Mouse (Mus musculus) embryonic fibroblast, embryonic 13.5 days (primary cell): ENCODE results near the gene Ddx28. TPM values are rescaled to one million over a fixed set of nuclear protein-coding genes. Genes with fewer than 3 reads are reported as not detected.

Experiments used
- H3K27ac ChIP-seq: 2 replicates; pipeline ENCODE4 v1.5.1; 2012; ENCODE audit warnings: low read length, control low read depth, inconsistent platforms; ENCODE audit not compliant: insufficient read depth
- H3K4me1 ChIP-seq: 2 replicates; pipeline ENCODE4 v1.6.1; 2011; ENCODE audit warnings: low read length; ENCODE audit not compliant: control insufficient read depth, insufficient read depth
- H3K4me3 ChIP-seq: 2 replicates; pipeline ENCODE4 v1.5.1; 2011; ENCODE audit warnings: mild to moderate bottlenecking, control low read depth, low read length; ENCODE audit not compliant: insufficient read depth
- CTCF ChIP-seq: IDR thresholded peaks from 2 replicates; pipeline ENCODE4 v1.5.1; 2011; ENCODE audit warnings: mild to moderate bottlenecking, control low read depth, low read length, moderate library complexity, borderline replicate concordance; ENCODE audit not compliant: insufficient read depth
- POLR2A ChIP-seq: IDR thresholded peaks from 2 replicates; pipeline ENCODE4 v1.6.1; 2011; ENCODE audit warnings: low read depth, mild to moderate bottlenecking, control low read depth, low read length, moderate library complexity
- polyA plus RNA-seq: library from polyadenylated mRNA; stranded (reverse); fragments of >200 nt; gene quantifications from 2 replicates; pipeline ENCODE4 v1.2.4, GENCODE M21; 2011; ENCODE audit warnings: low read depth; ENCODE audit not compliant: missing spikeins, insufficient read length

Ddx28 gene
- polyA plus RNA-seq, 1 experiment = 8.8 TPM

DNA sequence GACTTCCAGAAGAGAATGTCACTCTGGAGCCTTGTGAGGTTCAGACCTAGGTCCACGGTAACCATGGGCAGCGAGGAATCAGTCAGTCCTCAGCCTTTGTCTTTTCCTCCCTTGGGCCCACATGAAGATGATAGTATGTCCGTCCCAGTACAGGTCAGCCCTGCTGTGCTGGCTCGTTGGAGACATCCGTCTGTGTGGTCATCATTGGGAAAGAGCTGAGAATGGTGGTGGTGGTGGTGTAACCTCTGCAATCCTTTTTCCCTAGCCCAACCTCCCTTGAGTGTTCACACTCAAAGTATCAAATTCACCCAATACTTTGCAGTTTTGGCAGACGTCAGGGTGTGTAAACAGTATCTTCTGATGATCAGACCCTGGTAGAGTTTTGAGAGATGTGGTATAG is 38.2 kb upstream of the Ddx28 start:
- TF ChIP-seq CTCF (no peak), POLR2A (no peak)
- Histone ChIP-seq H3K4me1 (no peaks in the 10 kb centered on the region), H3K27ac (no peak overlapping the region), H3K4me3 (no peak overlapping the region)

- Histone ChIP-seq H3K4me3 (no peak overlapping the region), H3K27ac (no peak overlapping the region), H3K4me1 (no peaks in the 10 kb centered on the region)
- TF ChIP-seq CTCF (no peak), POLR2A (no peak)
Measured at GRCm38 (mm10) chr8:106047854-106048630, 36.4 kb upstream of the Ddx28 start.

DNA sequence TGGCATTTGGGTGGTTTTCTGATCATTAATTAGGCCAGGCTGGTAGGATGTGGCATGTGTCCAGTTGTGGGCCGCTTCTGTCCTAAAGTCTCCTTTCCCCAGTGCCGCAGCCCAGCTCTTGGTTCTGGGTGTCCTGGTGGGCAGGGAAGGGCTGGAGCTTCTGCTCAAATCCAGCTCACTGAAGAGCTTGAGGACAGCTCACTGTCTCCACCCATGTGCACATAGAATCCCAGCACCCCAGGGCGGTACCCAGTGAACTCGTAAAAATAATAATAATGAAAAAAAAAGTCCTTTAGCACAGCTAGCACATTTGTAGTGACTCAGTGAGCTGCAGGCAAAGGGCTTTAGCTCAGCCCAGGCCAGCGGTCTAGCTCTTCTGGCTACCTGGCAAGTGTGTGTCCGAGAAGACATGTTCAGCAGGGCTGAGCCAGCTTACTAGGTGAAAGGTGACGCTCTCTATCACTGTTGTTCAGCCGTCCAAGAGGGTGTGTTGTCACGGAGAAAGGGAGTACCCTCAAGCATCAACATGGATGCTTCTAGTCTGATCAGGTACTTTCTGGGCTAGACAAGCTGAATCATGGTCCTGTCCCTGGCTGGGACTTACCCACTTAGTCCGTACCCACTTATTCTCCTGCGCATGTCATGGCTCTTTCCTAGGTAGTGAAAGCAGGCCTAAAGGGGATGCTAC is 35.3 kb upstream of the Ddx28 start:
- no peak overlapping the region for H3K27ac ChIP-seq
- TF ChIP-seq POLR2A = no peak
- TF ChIP-seq CTCF = no peak
- no peaks in the 10 kb centered on the region for H3K4me1 ChIP-seq
- H3K4me3 ChIP-seq = no peak overlapping the region

DNA sequence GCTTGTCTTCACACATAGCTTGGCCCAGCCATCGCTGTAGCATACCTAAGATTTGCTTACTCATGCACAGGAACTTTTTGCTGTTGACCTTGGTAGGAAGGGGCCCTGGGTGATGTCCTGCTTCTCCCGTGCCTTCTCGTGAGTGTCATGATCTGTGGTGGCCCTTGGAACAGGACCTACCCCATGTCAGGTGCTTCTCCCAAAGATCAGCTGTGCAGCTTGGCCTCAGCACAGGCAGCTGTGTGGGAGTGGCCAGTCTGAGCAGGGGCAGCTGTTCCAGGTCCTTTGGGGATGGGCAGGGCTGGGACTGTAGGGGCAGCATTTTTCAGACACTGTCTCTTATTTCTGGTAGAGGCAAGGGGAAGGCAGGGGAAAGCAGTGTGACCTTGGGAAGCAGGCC is 32.5 kb upstream of the Ddx28 start:
- no peak for TF ChIP-seq CTCF
- TF ChIP-seq POLR2A = no peak
- no peak overlapping the region for H3K4me3 ChIP-seq
- no peaks in the 10 kb centered on the region for H3K4me1 ChIP-seq
- H3K27ac ChIP-seq = no peak overlapping the region

- TF ChIP-seq CTCF (no peak), POLR2A (no peak)
- Histone ChIP-seq H3K4me3 (no peak overlapping the region), H3K27ac (no peak overlapping the region), H3K4me1 (no peaks in the 10 kb centered on the region)
Measured at GRCm38 (mm10) chr8:106043055-106043454, 31.4 kb upstream of the Ddx28 start.

- no peak overlapping the region for H3K27ac ChIP-seq
- no peak overlapping the region for H3K4me3 ChIP-seq
- TF ChIP-seq CTCF = no peak
- TF ChIP-seq POLR2A = no peak
- H3K4me1 ChIP-seq = no peaks in the 10 kb centered on the region
Measured at GRCm38 (mm10) chr8:106040218-106040617, 28.5 kb upstream of the Ddx28 start.

GRCm38 (mm10) chr8:106039605-106040004 is 27.9 kb upstream of the Ddx28 start:
- H3K4me3 ChIP-seq = no peak overlapping the region
- H3K27ac ChIP-seq = no peak overlapping the region
- no peak for TF ChIP-seq CTCF
- TF ChIP-seq POLR2A = no peak
- no peaks in the 10 kb centered on the region for H3K4me1 ChIP-seq

- H3K27ac ChIP-seq = no peak overlapping the region
- no peak for TF ChIP-seq POLR2A
- TF ChIP-seq CTCF = no peak
- no peak overlapping the region for H3K4me3 ChIP-seq
- no peaks in the 10 kb centered on the region for H3K4me1 ChIP-seq
Measured at GRCm38 (mm10) chr8:106038721-106039120, 27.0 kb upstream of the Ddx28 start.

- TF ChIP-seq POLR2A (no peak), CTCF (peak; percentile 84)
- H3K27ac ChIP-seq = no peak overlapping the region
- H3K4me3 ChIP-seq = no peak overlapping the region
- no peaks in the 10 kb centered on the region for H3K4me1 ChIP-seq
Measured at GRCm38 (mm10) chr8:106022483-106022882, 10.8 kb upstream of the Ddx28 start.

DNA sequence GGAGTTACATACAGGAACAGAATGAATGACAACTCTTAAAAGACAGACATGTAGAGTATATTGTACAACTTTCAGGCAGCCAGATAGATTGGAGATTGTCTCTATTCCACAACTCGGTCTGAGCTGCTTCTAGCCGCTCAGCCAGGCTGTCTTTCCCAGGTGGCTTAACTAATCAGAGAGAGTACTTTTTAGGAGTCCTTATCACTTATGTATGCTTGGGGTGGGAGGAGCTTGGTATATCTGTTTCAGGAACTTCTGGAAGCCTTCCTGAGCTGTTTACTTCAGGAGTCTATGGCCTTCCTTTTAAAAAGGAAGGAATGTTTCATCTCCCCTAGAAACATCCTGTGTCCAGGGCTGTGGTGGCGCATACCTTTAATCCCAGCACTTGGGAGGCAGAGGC is 6.4 kb upstream of the Ddx28 start:
- Histone ChIP-seq H3K4me1 (no peaks in the 10 kb centered on the region), H3K27ac (no peak overlapping the region), H3K4me3 (no peak overlapping the region)
- TF ChIP-seq POLR2A (no peak), CTCF (no peak)
